Mouse (Mus musculus): ENCODE data around the gene Card11. TPM values are rescaled to one million over a fixed set of nuclear protein-coding genes. Genes with fewer than 3 reads are reported as not detected.
A peak's percentile ranks its signal among the peaks of the same experiment; 100 is the strongest.

The Card11 gene
- total RNA-seq, 4 experiments from 2014 or later: 0.30 to 1.6 (median 0.58) TPM

GRCm38 (mm10) chr5:140854700-140855099 lies 145.7 kb downstream of the Card11 start:
- DNase-seq (ENCODE audit: low spot score in 2 of 2): no peak

DNA sequence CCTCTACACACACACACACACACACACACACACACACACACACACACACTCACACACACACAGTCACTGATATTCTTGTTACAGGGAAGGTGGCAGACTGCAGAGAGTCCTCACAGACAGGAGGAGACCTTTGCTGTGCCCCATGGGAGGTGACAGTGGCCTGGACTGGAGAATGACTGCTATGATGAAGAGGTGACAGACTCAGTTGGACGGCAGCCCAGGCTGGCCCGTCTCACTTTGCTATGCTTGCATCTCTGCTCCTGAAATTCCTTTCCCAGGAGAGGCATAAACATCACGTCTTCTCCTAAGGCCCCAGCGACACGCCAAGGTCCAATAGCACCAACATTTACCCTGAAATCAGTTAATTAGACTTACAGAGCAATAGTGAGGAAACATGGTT lies 146.7 kb downstream of the Card11 start:
- no peak for DNase-seq (ENCODE audit: low spot score in 2 of 2)

- DNase-seq (ENCODE audit: low spot score in 2 of 2): no peak
Observed at GRCm38 (mm10) chr5:140852435-140852996, 147.9 kb downstream of the Card11 start.

- no peak for DNase-seq (ENCODE audit: low spot score in 2 of 2)
Observed at GRCm38 (mm10) chr5:140847300-140847729, 153.1 kb downstream of the Card11 start.

DNA sequence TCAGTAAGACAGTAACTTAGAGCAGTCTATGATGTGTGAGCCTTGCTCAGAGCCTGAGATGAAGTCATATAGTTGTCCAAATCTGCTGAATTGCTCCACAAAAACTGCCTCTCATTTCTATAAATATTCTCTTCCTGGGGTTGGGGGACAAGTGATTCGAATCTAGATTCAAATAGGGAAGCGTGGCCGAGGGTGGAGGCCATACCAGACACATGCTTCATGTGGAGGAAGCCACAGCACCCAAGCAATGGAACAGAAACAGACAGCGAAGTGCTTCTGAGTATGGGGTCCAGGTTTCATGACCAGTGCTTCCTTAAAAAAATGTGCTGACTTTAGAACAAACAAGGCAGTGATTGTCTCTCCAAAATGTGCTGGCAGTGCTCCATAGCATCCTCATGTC lies 158.4 kb downstream of the Card11 start:
- DNase-seq (ENCODE audit: low spot score in 2 of 2): no peak

DNA sequence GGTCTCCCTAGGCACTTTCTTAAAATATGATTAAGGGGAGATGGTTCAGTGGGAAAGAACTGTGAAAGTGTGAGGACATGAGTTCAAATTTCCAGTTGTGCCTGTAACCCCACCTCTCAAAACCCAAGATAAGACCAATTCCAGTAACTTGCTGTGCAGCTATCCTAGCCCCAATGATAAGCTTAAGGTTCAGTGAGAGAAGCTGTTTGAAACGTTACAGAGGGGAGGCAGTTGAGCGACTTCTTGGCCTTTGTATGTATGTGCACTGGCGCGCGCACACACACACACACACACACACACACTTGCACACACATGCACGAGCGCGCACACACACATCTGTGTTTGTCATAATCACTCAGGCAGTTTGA lies 169.3 kb downstream of the Card11 start:
- DNase-seq (ENCODE audit: low spot score in 2 of 2): no peak

DNA sequence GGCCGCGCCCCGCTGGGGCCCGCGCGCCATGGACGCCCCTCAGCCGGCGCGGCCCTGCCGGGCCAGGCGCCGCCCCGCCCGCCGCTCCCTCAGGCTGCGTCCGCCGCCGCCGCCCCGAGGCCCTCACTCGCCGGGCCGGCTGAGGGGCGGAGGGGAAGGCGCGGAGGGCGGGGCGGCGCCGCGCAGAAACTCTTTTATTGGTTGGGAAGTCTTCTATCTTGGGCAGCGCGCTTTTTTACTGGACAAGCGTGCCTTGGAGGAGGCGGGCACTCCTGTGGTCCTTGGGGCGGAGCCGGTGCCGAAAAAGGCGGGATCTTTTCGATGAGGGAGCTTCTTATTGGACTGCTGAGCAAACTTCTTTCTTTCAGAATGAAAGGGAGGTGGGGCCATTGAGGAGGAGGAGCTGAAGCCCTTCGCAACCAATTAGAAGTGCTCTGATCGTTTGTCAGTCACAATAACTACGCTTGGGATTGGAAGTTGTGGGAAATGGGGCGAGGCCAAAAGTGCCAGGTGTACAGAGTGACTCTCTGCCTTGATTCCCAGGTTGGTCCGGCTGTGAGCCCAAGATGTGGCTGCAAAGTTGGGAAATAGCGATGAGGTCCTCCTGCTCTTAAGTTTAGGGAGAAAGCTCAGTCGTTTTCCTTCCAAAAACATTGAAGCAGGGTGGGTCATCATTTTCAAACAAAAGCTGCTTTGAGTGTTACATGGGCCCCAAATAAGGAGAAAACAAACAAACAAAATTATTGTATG lies 169.9 kb downstream of the Card11 start, which contains the start of gene Gna12:
Gna12 (minus strand) TSS at position 118 of the 750 bp plus-strand sequence.
- peak; percentile 89 to 98 for DNase-seq (ENCODE audit: low spot score in 2 of 2)

DNA sequence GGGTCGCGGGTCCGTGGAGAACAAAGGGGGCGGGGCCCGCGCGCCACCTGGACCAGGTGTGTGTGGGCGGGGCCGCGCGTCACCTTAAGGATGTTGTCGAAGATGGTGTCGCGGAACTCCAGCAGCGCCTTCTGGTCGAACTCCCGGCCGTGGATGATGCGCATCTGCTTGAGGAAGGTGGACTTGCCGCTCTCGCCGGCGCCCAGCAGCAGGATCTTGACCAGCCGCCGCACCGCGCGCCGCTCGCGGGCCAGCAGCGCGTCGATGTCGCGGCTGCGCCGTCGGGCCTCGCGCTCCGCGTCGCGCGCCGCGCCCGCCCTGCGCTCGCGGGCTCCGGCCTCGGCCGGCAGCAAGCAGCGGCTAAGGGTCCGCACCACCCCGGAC lies 170.5 kb downstream of the Card11 start:
- peak in 1 of 2 experiments; percentile 63 for DNase-seq (ENCODE audit: low spot score in 2 of 2)

DNA sequence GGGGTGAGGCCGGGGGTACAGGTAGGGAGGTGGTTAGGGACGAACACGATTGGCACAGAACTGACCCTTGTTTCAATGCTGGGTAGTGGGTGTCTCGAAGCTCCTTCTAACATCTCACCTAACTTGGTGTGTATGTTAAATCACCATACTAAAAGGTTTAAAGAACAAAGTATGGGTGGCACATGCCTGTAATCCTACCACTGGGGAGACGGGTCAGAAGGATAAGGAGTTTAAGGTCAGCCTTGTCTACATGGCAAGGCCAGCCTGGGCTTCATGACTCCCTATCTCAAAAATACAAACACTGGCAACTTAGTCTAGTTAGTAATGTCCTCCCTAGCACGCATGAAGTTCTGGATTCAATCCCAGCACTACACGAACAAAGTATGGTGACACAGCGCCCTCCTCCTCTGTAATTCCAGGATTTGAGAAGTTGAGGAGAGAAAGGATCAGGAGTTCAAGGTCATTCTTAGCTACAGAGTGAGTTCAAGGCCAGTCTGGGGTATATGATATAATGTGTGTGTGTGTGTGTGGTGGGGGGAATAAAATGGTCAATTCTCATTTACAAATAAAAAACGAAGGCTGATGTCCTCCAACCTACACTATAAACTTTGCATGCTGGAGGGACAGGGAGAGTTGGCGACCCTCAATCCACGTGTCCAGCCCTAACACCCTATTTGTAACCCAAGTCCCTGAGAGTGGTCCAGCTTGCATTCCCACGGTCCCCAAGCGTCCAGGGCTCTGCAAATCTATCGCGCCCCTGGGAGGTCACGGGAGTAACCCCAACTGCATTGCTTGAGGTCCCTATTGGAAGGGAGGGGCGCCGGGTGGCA lies 171.1 kb downstream of the Card11 start:
- no peak for DNase-seq (ENCODE audit: low spot score in 2 of 2)

GRCm38 (mm10) chr5:140828363-140828762 lies 172.0 kb downstream of the Card11 start:
- DNase-seq (ENCODE audit: low spot score in 2 of 2): no peak

DNA sequence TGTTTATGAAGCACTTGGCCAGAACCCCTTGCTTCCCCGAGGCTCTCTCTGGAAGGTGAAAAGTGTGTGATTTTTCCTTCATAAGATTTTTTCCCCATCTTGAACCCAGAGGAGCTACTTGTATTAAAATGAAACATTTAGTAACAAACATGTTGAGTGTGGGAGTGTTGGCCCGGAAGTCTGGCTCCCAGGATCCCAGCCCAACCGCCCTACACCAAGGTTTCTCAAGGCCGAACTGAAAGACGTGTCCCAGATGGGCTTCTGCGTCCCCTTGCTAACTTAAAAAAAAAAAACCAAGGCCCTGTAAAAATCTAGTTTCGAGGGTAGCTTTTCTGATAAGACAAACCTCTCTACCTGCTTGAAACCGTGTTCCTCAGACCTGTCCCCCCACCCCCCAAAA lies 172.5 kb downstream of the Card11 start:
- DNase-seq (ENCODE audit: low spot score in 2 of 2): no peak

GRCm38 (mm10) chr5:140827413-140827812 lies 173.0 kb downstream of the Card11 start:
- DNase-seq (ENCODE audit: low spot score in 2 of 2): no peak

GRCm38 (mm10) chr5:140826796-140827195 lies 173.6 kb downstream of the Card11 start:
- DNase-seq (ENCODE audit: low spot score in 2 of 2): no peak

DNA sequence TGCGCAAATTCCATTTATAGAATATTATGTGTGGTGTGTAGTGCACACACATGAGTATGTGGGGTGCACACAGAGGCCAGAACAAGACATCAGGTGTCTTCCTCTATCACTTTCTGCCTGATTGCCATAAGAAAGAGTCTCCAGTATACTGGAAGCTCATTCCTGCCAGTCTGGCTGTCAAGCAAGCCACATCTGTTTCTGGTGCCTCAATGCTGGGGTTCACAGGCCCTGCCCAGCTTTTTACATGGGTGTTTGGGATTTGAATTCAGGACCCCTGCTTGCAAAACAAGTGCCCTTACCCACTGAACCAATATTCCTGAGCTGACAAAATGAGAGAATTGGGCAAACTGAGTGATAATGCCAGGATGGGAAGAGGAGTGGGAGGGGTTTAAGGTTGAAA lies 174.3 kb downstream of the Card11 start:
- DNase-seq (ENCODE audit: low spot score in 2 of 2): no peak

- DNase-seq (ENCODE audit: low spot score in 2 of 2): peak in 1 of 2 experiments; percentile 48
Observed at GRCm38 (mm10) chr5:140824126-140824525, 176.3 kb downstream of the Card11 start.

GRCm38 (mm10) chr5:140823386-140823785 lies 177.0 kb downstream of the Card11 start:
- no peak for DNase-seq (ENCODE audit: low spot score in 2 of 2)

Small RNA genes within 50 kb of the gene (microRNA-seq; reads per million reads assigned to microRNA genes)
- gene Gm44385: 0 reads per million in 2 experiments

Other genes starting within 250 kb of the Card11 start
- 10 to 100 TPM; 82.0 to 85.9 (median 83.8) TPM for gene Gna12, start 170.2 kb downstream of the Card11 start, total RNA-seq (2022)
- 10 to 100 TPM in 3 of 4 experiments, 1 to 10 TPM in 1; 8.6 to 11.7 (median 10.4) TPM for gene Sdk1, start 240.9 kb upstream of the Card11 start, total RNA-seq (2022)

Measured in left cerebral cortex, adult 8-10 months (tissue).